Mouse (Mus musculus) midbrain, postnatal 0 days (tissue): Measurements from ENCODE around the gene Dusp9. TPM values are rescaled to one million over a fixed set of nuclear protein-coding genes. Genes with fewer than 3 reads are reported as not detected.

Source experiments
- ATAC-seq: fragments of 200-750 bp; cut with Nextera tagmentation; 2 replicates; pipeline ENCODE4 v1.8.0; 2017; ENCODE audit warnings: moderate number of reproducible peaks, mild to moderate bottlenecking, moderate TSS enrichment, moderate library complexity; ENCODE audit not compliant: low FRiP score
- DNase-seq: peaks from one replicate; pipeline ENCODE4 v3.0.0-alpha.2; 2015; ENCODE audit warnings: low spot score
- H3K27ac ChIP-seq: fragments of 300-500 bp; sonication (generic); 2 replicates; pipeline ENCODE4 v1.5.1; 2014; ENCODE audit warnings: low read depth, mild to moderate bottlenecking, low read length, mixed read lengths
- H3K27me3 ChIP-seq: fragments of 300-500 bp; sonication (generic); 2 replicates; pipeline ENCODE4 v1.6.1; 2014; ENCODE audit warnings: low read length, control low read depth, mixed read lengths; ENCODE audit not compliant: insufficient read depth
- H3K36me3 ChIP-seq: fragments of 300-500 bp; sonication (generic); 2 replicates; pipeline ENCODE4 v1.6.1; 2014; ENCODE audit warnings: low read length, control low read depth, mixed read lengths; ENCODE audit not compliant: insufficient read depth
- H3K4me1 ChIP-seq: fragments of 300-500 bp; sonication (generic); 2 replicates; pipeline ENCODE4 v1.6.1; 2014; ENCODE audit warnings: mild to moderate bottlenecking, control low read depth, antibody characterized with exemption, low read length, mixed read lengths; ENCODE audit not compliant: insufficient read depth
- H3K4me2 ChIP-seq: fragments of 300-500 bp; sonication (generic); 2 replicates; pipeline ENCODE4 v1.6.1; 2014; ENCODE audit warnings: low read depth, mild to moderate bottlenecking, low read length, mixed read lengths; ENCODE audit not compliant: poor library complexity, severe bottlenecking
- H3K4me3 ChIP-seq: fragments of 300-500 bp; sonication (generic); 2 replicates; pipeline ENCODE4 v1.5.1; 2014; ENCODE audit warnings: low read depth, mild to moderate bottlenecking, low read length, moderate library complexity
- H3K9ac ChIP-seq: fragments of 300-500 bp; sonication (generic); replicated peaks from 2 replicates; pipeline ENCODE4 v1.6.1; 2014; ENCODE audit warnings: mild to moderate bottlenecking, low read length, moderate library complexity, mixed read lengths; ENCODE audit not compliant: poor library complexity, severe bottlenecking
- H3K9me3 ChIP-seq: fragments of 300-500 bp; sonication (generic); 2 replicates; pipeline ENCODE4 v1.6.1; 2016; ENCODE audit warnings: low read length, control low read depth
- CTCF ChIP-seq: IDR thresholded peaks from 2 replicates; pipeline ENCODE4 v1.5.1; 2016; ENCODE audit warnings: antibody characterized with exemption, mild to moderate bottlenecking
- WGBS: fragments of 180-500 bp; shearing (Covaris S2); extraction: QIAGEN DNeasy Blood & Tissue Kit; methylation state at CpG from one replicate; pipeline ENCODE4 v1.1.7; 2014; 5-methylcytosine and 5-hydroxymethylcytosine counted together
- polyA plus RNA-seq: library from polyadenylated mRNA; unstranded; fragments of >200 nt; fragmentation: Nextera tagmentation; extraction: Ambion mirVana; gene quantifications from 2 replicates; pipeline ENCODE4 v1.2.1, GENCODE M21; 2015
- total RNA-seq: library from RNA; depleted of rRNA; stranded (reverse); fragments of >200 nt; gene quantifications from 2 replicates; pipeline ENCODE4 v1.2.3, GENCODE M21; 2014; rRNA removed

Gene Dusp9
- total RNA-seq (1.4 and 2.1 TPM in 2 replicates), polyA plus RNA-seq (0.39 and 0.68 TPM in 2 replicates)

DNA sequence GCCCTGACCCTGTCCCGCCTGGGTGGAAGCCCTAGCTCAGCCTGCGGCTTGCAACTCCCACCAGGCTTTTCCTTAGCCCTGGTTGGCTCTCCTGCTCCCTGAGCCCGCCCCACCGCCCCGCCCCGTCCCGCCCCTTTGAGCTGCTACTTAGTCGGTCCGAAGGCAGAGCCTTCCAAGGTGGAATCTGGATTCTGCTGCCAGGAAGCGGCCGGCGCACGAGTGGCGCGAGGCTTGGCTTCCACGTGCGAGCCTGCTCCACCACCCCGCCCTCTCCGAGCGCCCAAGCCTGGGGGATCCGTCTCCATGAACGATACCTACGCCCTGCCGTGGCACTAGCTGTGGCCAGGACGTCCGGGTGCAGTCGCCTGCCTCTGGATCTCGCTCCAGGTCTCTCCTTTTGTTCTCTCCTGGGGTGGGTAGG lies at the start of gene Dusp9:
Gene Dusp9 (plus strand): TSS at position 165 of the 421 bp plus-strand sequence.
- WGBS: 28% methylated on average over 24 of the region's 28 CpGs
- Histone ChIP-seq H3K9me3 (no peaks in the 10 kb centered on the region), H3K27ac (no peak within 1 kb of the TSS), H3K4me1 (no peaks in the 10 kb centered on the region), H3K4me2 (peak within 1 kb of the TSS; percentile 36), H3K27me3 (peaks cover 25% of the 10 kb centered on the region), H3K4me3 (peak within 1 kb of the TSS; percentile 20; the same call in 1 of the 2 replicates), H3K36me3 (no peaks in the 10 kb centered on the region), H3K9ac (no peak within 1 kb of the TSS)
- ATAC-seq (peak; percentile 35), DNase-seq (peak; percentile 30)
- no peak for TF ChIP-seq CTCF

DNA sequence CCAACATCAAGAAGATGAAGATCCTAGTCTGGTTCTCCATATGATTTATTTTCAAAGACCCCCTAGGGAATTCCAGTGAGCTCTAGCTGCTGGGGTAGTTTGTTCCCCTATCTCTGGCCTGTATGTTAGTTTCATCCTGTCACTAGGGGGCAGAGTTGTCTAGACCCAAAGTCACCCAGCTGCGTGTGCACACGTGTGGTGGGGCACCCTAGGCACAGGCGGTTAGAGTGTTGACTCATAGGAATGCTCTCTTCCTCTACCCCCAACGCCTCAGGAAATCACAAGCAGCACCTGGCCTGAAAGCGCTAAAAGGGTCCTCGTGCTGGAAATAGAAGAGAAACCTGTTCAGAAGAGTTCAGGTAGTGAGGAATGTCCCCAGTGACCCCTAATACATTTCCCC lies 46.0 kb upstream of the Dusp9 start:
- Histone ChIP-seq H3K36me3 (no peaks in the 10 kb centered on the region), H3K4me1 (no peaks in the 10 kb centered on the region), H3K27ac (no peak overlapping the region), H3K27me3 (no peaks in the 10 kb centered on the region), H3K9me3 (no peaks in the 10 kb centered on the region), H3K4me3 (no peak overlapping the region), H3K9ac (no peak overlapping the region), H3K4me2 (no peak overlapping the region)
- TF ChIP-seq CTCF: peak; percentile 36
- DNase-seq: no peak
- no peak for ATAC-seq
- WGBS: 29% methylated on average over 6 of the region's 6 CpGs

DNA sequence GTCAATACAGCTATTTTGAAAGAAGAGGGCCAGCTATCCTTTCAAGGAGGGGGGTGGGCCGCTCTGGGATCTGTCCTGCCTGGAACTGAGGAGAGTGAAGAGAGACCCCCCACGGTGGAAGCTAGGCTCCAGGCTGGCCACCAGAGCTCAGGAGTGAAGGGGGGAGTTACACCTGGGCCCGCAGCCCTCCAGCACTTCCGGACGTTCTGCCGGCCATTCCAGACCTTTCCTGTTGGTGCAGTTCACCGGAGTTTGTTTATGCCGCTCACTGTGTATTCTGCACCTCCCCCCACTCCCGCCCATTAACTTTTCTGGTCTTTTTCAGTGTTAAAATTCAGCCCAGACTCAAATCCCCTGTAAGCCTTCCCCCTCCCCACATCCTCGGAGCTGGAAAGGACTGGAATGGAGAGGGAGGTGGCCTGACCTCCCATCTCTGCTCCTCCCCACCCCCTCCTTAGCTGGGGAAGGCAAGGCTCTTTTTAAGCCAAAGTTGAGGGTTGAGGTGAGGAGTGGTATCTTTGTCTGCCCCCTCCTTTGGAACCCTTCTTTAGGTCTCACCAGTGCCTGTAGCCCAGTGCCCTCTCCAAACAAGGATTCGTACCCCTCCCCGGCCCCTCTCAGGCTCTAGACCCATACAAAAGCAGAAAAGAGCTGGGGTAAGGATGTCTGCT lies 44.6 kb upstream of the Dusp9 start:
- no peak for ATAC-seq
- TF ChIP-seq CTCF: no peak
- Histone ChIP-seq H3K9me3 (no peaks in the 10 kb centered on the region), H3K4me3 (no peak overlapping the region), H3K27me3 (no peaks in the 10 kb centered on the region), H3K36me3 (no peaks in the 10 kb centered on the region), H3K4me2 (no peak overlapping the region), H3K27ac (no peak overlapping the region), H3K9ac (no peak overlapping the region), H3K4me1 (no peaks in the 10 kb centered on the region)
- 50% methylated on average over 12 of the region's 12 CpGs for WGBS
- no peak for DNase-seq

DNA sequence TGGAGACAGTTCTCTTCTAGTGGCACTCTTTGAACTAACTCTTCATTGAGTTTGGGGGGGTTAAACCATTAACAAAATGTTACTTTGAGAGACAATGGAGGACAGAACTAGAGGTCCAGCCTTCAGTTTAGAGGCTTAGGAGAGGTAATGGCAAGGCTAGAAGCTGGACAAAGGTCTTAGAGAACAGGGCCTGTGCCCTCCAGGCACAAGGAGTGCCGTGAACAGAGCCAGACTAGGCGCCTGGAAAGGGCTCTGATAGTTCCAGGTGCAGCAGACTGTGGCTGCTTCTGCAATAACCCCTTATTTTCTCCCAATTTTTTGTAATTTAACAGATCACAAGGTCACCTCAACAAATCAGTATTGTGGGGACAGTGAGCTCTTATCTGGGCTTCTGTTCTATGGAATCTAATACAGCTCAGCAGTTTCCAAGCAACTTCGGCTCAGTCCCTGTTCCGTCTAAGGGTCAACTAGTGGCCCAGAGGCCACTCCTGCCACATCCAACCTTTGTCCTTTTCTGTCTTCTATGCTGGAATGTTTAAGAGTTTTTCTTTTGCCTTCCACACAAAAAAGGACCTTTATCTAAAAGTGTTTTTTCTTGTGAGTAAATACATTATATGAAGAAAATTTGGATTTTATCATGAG lies 43.8 kb upstream of the Dusp9 start:
- H3K36me3 ChIP-seq: no peaks in the 10 kb centered on the region
- H3K4me3 ChIP-seq: no peak overlapping the region
- H3K9me3 ChIP-seq: no peaks in the 10 kb centered on the region
- no peaks in the 10 kb centered on the region for H3K4me1 ChIP-seq
- no peak for TF ChIP-seq CTCF
- DNase-seq: no peak
- ATAC-seq: no peak
- no peak overlapping the region for H3K27ac ChIP-seq
- no peaks in the 10 kb centered on the region for H3K27me3 ChIP-seq
- no peak overlapping the region for H3K4me2 ChIP-seq
- H3K9ac ChIP-seq: no peak overlapping the region
- 68% methylated on average over 4 of the region's 4 CpGs for WGBS

DNA sequence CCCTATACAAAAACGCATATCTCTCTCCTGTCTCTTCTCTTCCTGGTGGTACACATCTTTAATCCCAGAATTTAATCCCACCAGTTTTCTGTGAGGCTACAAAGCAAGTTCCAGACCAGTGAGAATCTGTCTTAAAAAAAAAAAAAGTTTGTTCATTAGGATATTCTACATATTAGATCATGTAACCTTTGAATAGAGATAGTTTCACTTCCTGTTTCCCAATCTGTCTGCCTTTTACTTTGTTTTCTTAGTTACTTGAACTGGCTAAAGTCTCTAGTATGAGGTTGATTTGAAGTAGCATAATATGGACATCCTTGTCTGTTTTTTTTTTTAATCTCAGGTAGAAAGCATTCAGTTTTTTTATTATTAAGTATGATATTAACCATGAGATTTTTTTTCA lies 37.8 kb upstream of the Dusp9 start:
- Histone ChIP-seq H3K4me2 (no peak overlapping the region), H3K4me1 (no peaks in the 10 kb centered on the region), H3K27ac (no peak overlapping the region), H3K27me3 (no peaks in the 10 kb centered on the region), H3K9ac (no peak overlapping the region), H3K9me3 (no peaks in the 10 kb centered on the region), H3K4me3 (no peak overlapping the region), H3K36me3 (no peaks in the 10 kb centered on the region)
- TF ChIP-seq CTCF: no peak
- DNase-seq (no peak), ATAC-seq (no peak)
- 77% methylated on average over 1 of the region's 1 CpGs for WGBS

DNA sequence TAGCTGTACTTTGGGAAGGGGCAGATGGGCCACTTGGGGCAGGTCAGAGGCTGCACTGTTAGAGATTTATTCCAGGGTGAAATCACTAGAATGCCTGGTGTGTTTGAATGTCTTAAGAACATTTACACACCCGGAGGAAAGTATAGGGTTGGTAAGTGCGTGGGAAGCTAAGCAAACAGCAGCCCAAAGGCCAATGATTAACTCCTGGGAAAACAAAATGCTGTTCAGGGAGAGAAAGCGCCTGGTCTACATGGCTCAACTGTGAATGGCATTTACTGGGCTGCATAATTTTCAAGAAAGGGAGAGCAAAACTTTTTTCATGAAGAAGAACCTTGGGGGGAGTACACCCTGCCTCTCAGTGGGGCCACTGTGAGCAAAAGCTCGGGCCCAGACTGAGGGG lies 25.6 kb upstream of the Dusp9 start:
- Histone ChIP-seq H3K4me1 (no peaks in the 10 kb centered on the region), H3K36me3 (no peaks in the 10 kb centered on the region), H3K27ac (no peak overlapping the region), H3K9me3 (no peaks in the 10 kb centered on the region), H3K4me2 (no peak overlapping the region), H3K4me3 (no peak overlapping the region), H3K9ac (no peak overlapping the region), H3K27me3 (no peaks in the 10 kb centered on the region)
- ATAC-seq (no peak), DNase-seq (no peak)
- no peak for TF ChIP-seq CTCF
- 79% methylated on average over 4 of the region's 4 CpGs for WGBS
